Mouse (Mus musculus): Measurements from ENCODE around the gene Tmem253.
"Not testable (repeated sequence)": the region's sequence is repeated elsewhere in the genome, so short reads cannot be mapped to it uniquely, and the experiment has no call there.

Tmem253 gene

DNA sequence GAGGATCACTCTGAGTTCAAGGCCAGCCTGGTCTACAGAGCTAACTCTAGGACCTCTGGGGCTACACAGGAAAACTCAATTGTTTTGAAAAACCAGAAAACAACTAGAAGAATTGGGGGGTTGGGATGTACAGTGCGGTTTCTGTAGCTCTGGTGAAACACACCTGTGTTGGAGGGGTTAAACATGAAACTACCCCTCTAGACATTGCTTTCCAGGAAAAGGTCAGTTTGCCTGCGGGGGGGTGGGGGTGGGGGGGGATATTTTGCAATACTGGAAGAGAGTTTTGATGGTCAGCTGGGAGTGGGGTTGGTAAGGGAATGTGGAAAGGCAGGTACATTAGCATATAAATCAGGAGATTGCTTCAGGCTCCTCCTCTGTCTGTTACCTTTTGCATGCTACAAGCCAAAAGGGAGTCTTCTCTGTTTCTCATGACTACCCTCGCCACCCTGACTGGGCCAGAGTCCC, 6.8 kb downstream of the Tmem253 start:
- DNase-seq, result peak; percentile 37

DNA sequence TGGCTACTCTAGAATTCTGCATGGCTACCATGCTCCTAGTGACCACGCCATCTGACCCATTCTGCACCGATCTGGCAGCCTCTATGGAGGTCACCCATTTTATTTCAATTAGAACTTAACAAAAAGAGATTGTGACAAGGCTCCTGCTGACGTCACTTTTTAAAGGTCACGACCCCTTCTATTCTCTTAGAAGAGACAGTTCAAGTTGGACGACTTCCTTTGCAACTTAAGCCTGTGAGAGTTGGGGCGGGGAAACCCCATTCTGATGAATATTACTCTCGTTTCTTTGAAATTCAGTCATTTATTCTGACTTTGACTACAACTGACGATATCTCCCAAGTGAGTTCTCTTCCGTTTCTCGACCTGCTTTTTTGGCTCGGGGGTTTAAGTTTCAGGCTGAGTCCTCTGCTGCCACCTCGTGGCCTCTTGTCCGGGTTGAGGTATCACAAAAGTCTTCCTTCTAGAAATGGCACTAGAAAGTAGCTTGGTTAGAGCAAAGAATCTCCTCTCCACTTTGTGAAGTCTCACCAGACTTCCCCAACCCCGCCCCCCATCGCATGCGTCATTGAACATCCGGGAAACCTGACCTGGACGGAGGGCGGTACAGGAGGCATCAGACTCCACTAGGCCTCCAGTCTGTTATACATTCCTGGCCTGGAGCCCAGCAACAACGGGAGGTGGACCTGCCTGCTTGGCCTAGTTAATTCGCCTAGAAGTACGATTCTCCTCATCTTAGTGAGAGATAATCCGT, 7.4 kb downstream of the Tmem253 start:
- peak; percentile 93 for DNase-seq

DNA sequence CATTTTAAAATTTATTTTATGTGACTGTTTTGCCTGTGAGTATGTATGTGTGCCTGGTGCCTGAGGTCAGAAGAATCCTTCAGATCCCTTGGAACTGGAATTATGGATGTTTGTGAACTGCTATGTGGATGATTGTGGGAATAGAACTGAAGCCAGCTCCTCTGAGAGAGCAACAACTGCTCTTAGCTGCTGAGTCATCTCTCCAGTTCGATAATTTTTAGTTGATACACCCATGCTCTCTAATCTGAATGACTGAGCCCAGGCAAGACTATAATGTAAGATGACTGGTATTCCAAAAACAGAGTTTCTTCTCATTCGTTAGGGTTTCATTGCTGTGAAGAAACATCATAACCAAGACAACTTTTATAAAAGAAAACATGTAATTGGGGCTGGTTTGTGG, 8.7 kb downstream of the Tmem253 start:
- no peak for DNase-seq

DNA sequence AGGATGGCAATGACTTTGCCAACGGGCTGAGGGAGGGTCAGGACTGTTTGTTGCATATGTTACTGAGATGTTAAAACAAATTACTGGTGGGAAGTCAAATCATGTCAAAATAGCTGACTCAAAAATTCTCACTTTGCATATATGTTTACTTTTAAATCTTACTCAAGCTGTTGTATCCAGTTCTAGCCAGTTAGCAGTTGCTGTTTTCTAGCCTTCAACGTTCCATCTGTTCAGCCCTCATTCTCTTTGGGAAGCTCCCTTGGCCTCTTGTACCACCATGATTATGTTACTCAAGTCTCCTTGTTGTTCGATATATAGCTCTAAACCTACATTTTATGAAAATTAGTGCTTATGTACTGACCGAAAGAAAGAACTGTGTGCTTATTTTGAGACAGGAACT, 10.9 kb downstream of the Tmem253 start:
- DNase-seq, result no peak

DNA sequence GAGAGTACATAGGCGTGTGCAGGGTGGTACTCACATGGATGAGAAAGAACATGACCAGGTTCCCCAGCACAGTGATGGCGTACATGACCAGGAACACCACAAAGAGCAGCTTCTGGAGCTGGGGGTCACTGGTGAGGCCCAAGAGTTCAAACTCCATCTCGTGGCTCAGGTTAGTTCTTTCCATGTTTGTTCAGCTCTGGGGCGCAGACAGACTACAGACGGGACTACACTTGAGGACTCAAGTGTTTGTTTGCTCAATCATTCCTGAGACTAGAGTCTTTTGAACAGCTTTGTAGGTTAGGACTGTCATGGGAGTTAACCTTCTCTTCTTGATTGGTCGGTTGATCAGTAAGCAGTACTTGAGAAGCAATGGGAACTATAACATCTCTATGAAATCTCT, 20.5 kb downstream of the Tmem253 start:
- DNase-seq, result no peak

DNA sequence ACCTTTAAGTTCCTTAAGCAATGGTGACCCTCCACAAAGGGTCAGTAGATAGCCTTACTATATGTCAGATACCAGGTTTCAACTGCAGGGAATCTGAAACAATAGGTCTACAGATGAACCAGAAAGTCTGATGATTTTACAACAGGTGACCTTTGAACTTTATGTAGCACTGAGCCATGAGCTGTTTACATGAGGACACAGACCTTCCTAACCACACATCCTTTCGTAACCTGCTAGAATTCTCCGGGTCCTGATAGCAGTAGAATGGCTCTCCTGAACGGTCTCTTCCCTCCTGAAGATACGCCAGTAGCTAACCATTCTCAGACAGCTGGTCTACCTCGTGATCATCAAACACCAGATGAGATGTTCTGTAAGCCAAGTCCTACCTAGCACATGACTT, 23.9 kb downstream of the Tmem253 start:
- DNase-seq, result no peak

DNA sequence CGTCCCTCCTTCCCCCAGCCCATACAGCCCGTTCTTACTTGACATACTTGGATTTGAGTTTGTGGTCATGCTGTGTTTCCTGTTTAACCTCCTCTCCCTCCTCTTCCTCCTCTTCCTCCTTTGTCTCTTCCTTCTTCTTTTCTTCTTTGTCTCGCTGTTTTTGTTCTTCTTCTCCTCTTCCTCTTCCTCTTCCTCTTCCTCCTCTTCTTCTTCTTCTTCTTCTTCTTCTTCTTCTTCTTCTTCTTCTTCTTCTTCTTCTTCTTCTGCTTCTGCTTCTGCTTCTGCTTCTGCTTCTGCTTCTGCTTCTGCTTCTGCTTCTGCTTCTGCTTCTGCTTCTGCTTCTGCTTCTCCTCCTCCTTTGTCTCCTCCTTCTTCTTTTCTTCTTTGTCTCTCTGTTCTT, 26.9 kb downstream of the Tmem253 start, which contains the start of gene Olfr221:
Olfr221 (minus strand) TSS at position 101 of the 400 bp plus-strand sequence.
- DNase-seq, result not testable (repeated sequence)

DNA sequence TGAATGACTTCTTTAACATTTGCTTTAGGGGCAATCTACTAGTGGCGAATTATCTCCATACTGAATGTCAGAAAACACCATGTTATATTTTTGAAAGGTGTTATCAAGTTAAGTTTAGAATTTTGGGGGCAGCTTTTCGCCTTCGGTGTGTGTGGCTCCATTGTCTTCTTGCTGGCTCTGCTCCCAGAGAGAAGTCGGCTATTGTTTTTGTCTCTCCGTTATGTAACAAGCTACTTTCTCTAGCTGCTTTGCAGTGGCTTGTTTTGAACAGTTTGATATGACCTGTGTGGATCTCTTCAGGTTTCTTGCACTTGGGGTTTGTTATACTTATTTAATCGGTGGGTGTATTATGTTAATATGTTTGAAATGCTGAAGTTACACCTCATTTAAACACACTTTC, 28.0 kb downstream of the Tmem253 start:
- DNase-seq, result no peak

DNA sequence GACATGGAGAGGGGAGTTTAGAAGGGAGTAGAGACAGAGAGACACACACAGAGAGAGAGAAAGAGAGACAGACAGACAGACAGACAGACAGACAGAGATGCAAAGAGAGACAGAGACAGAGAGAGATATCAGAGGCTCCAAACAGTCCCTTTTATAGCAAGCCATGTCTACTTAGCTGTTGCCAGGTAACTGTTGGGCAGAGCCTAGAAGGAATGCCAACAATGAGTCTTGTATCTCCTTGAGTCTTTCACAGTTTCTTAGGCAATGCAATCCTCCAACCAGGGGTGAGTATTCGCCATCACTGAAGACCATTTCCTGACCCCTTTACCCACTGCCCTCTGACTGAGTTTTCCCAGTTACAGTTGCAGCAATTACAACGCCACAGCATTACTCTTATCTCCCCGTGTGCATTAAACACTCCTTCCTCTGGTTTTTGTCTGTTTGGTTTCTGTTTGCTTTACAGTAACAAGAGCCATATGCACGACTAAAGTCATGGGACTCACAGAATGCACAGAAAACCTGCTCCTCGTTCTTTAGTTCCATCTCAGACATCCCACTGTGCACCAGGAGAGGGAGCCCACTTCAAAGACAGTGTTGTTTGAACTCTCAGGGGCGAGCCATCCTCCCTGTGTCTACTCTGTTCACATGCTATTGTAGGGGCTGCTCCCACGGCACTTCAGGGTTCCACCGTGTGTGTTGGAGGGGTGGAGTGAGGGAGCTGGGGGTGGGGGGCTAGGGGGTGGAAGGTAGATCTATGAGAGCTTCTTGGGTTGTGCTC, 29.6 kb downstream of the Tmem253 start:
- DNase-seq, result no peak

DNA sequence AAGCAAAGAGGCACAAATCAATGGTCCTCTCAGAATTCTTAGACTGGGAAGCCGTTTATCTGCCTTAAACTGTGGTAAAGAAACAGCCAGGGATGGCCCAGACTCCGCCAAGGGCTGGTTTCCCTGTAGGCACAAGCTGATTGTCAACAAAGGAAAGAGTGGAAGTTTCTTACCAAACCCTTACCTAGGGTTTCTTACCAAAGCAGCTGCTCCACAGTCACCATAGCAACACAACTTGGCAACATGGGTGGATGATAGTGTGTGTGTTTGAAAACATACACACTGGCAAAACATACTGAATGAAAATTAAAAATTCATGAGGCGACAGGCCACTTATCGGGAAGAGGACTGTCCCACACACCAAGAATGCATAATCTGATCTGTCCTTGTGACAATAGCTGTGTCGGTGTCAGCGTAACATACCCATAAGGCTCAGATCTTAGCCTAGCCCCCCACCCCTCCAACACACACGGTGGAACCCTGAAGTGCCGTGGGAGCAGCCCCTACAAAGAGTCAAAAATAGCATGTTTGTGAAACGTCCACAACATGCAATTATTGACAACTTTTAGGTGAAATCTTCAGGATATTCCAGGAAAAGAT, 30.6 kb downstream of the Tmem253 start:
- no peak for DNase-seq

DNA sequence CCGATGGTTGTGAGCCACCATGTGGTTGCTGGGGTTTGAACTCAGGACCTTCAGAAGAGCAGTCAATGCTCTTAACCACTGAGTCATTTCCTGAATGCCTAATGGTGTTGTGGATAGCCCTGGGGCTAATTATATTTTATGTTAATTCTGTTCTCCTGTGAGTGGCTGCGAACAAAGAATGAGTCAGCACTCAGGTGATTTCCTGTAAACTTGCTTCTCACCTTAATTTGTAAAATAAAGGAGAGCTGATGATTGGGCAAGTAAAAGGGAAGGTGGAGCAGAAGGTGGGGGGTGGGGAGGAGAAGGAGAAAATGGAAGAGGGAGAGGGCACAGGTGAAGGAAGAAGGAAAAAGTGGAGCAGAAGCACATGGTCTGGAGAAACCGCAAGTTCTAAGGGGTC, 37.3 kb downstream of the Tmem253 start:
- not testable (repeated sequence) for DNase-seq

DNA sequence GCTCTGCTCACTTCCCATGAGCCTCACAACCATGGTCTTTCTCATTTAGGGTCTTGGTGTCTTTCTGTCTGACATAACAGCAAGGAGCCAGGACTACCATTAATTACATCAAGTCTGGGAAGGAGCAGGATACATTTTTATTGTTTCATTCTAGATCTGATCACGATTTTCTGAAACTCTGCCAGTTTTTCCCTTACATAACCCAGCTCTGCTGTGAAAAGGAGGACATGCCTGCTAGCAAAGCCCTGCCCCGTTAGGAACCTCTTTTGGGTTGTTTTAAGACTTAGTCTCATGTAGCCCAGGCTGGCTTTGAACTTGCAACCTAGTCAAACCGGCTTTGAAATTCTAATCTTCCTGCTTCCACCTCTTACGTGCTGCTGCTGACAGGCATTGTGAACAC, 44.5 kb downstream of the Tmem253 start:
- peak; percentile 77 for DNase-seq

DNA sequence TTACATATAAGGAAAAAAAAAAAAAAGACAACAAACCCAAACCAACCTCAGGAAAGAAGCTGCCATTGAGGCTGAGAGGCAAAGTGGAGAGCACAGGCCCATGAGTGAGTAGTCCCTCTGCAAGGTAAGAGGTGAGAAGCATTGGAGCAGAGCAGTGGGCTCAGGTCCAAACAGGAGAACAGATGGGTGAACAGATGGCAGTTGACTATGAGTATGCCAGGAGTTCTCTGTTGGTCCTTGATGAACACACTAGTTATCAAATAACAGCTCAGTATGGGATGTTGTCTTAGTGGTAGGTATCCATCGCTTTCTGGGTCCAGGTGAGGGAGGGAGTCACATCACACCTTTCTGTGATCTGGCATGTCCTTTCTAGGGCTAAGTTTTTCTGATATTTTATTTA, 45.3 kb downstream of the Tmem253 start:
- DNase-seq, result peak; percentile 98

DNA sequence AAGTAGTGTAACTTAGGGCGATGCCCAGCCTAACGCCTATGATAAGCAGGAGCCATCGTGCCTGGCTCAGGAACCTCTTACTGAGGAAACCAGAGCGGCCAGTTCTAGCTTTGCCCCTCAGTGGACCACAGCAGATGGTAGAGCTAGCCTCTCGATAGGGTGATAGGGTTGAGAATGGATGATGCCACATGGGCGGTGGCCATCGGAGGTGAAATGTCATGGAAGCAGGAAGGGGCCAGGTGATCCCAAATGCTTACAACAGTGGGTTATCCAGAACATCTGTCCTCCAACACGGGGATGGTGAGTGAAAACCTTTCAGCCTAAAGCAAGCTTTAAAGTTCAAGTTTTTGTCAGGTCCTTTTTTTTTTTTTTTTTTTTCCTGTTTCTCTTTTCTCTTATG, 46.3 kb downstream of the Tmem253 start:
- peak; percentile 72 for DNase-seq

DNA sequence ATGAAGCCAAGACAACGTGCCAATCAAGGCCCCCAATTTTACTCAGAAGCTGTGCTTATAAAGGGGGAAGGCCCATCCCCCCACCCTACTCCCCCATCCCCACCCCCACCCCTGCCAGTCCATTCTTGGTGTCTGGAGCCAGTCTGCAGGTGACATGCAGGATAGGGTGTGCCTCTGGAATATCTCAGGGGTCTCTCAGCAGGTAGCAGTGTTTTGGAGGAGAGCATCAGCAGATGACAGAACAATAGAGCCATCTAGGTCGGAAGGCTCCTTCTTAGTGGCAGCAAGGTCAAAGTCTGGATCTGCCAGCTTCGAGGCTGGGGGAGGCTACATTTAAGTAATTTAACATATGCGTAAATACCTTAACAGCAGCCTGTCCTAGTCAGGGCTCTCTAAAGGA, 50.7 kb downstream of the Tmem253 start:
- DNase-seq, result no peak

Data from cerebellum, adult 9-11 months (tissue).